Mouse (Mus musculus): Measurements from ENCODE around the gene Gabra5. TPM values are rescaled to one million over a fixed set of nuclear protein-coding genes. Genes with fewer than 3 reads are reported as not detected.

The Gabra5 gene
- polyA plus RNA-seq (2012; ENCODE audit: insufficient read depth, insufficient read length, low replicate concordance, missing spikeins): not detected in 2 replicates

- peak within 1 kb of the TSS; percentile 78 for H3K4me3 ChIP-seq (ENCODE audit: insufficient read depth, low read depth, low read length)
- no peaks in the 10 kb centered on the region for H3K4me1 ChIP-seq (ENCODE audit: control insufficient read depth, insufficient read depth, low read length)
- peak within 1 kb of the TSS; percentile 84 for H3K27ac ChIP-seq (ENCODE audit: insufficient read depth, low read depth, low read length)
- TF ChIP-seq POLR2A (IDR thresholded peaks at IDR 0.05; ENCODE audit: insufficient read depth, low read depth, low read length) (0 out of 2 replicates have a peak, but pooled peaks have one; percentile 13), CTCF (IDR thresholded peaks at IDR 0.05; ENCODE audit: insufficient read depth, low read depth, low read length) (peak; percentile 49)
- WGBS: under 1% methylated on average over 59 of the region's 59 CpGs
Measured at GRCm38 (mm10) chr7:57509681-57510141, at the start of gene Gabra5. Gabra5 (minus strand) TSS chr7:57510059.

- no peak for TF ChIP-seq CTCF (IDR thresholded peaks at IDR 0.05; ENCODE audit: insufficient read depth, low read depth, low read length)
- TF ChIP-seq POLR2A (IDR thresholded peaks at IDR 0.05; ENCODE audit: insufficient read depth, low read depth, low read length): no peak
- H3K4me1 ChIP-seq (ENCODE audit: control insufficient read depth, insufficient read depth, low read length): no peaks in the 10 kb centered on the region
- no peak overlapping the region for H3K4me3 ChIP-seq (ENCODE audit: insufficient read depth, low read depth, low read length)
- H3K27ac ChIP-seq (ENCODE audit: insufficient read depth, low read depth, low read length): no peak overlapping the region
- 27% methylated on average over 7 of the region's 7 CpGs for WGBS
Measured at GRCm38 (mm10) chr7:57538565-57538964, 28.7 kb upstream of the Gabra5 start.

- H3K27ac ChIP-seq (ENCODE audit: insufficient read depth, low read depth, low read length): no peak overlapping the region
- no peak for TF ChIP-seq CTCF (IDR thresholded peaks at IDR 0.05; ENCODE audit: insufficient read depth, low read depth, low read length)
- TF ChIP-seq POLR2A (IDR thresholded peaks at IDR 0.05; ENCODE audit: insufficient read depth, low read depth, low read length): no peak
- H3K4me1 ChIP-seq (ENCODE audit: control insufficient read depth, insufficient read depth, low read length): no peaks in the 10 kb centered on the region
- no peak overlapping the region for H3K4me3 ChIP-seq (ENCODE audit: insufficient read depth, low read depth, low read length)
- 96% methylated on average over 10 of the region's 10 CpGs for WGBS
Measured at GRCm38 (mm10) chr7:57532676-57533075, 22.8 kb upstream of the Gabra5 start.

GRCm38 (mm10) chr7:57529954-57530353 is 20.1 kb upstream of the Gabra5 start:
- H3K27ac ChIP-seq (ENCODE audit: insufficient read depth, low read depth, low read length): no peak overlapping the region
- TF ChIP-seq CTCF (IDR thresholded peaks at IDR 0.05; ENCODE audit: insufficient read depth, low read depth, low read length) (no peak), POLR2A (IDR thresholded peaks at IDR 0.05; ENCODE audit: insufficient read depth, low read depth, low read length) (no peak)
- no peak overlapping the region for H3K4me3 ChIP-seq (ENCODE audit: insufficient read depth, low read depth, low read length)
- H3K4me1 ChIP-seq (ENCODE audit: control insufficient read depth, insufficient read depth, low read length): no peaks in the 10 kb centered on the region
- WGBS: 94% methylated on average over 8 of the region's 8 CpGs

GRCm38 (mm10) chr7:57529451-57529850 is 19.6 kb upstream of the Gabra5 start:
- 92% methylated on average over 4 of the region's 4 CpGs for WGBS
- no peaks in the 10 kb centered on the region for H3K4me1 ChIP-seq (ENCODE audit: control insufficient read depth, insufficient read depth, low read length)
- no peak overlapping the region for H3K4me3 ChIP-seq (ENCODE audit: insufficient read depth, low read depth, low read length)
- TF ChIP-seq POLR2A (IDR thresholded peaks at IDR 0.05; ENCODE audit: insufficient read depth, low read depth, low read length): no peak
- no peak for TF ChIP-seq CTCF (IDR thresholded peaks at IDR 0.05; ENCODE audit: insufficient read depth, low read depth, low read length)
- H3K27ac ChIP-seq (ENCODE audit: insufficient read depth, low read depth, low read length): no peak overlapping the region

GRCm38 (mm10) chr7:57512955-57513354 is 3.1 kb upstream of the Gabra5 start:
- Histone ChIP-seq H3K4me1 (ENCODE audit: control insufficient read depth, insufficient read depth, low read length) (no peaks in the 10 kb centered on the region), H3K27ac (ENCODE audit: insufficient read depth, low read depth, low read length) (no peak overlapping the region), H3K4me3 (ENCODE audit: insufficient read depth, low read depth, low read length) (no peak overlapping the region)
- 7% methylated on average over 3 of the region's 3 CpGs for WGBS
- no peak for TF ChIP-seq POLR2A (IDR thresholded peaks at IDR 0.05; ENCODE audit: insufficient read depth, low read depth, low read length)
- no peak for TF ChIP-seq CTCF (IDR thresholded peaks at IDR 0.05; ENCODE audit: insufficient read depth, low read depth, low read length)

- WGBS: 1% methylated on average over 72 of the region's 72 CpGs
- TF ChIP-seq CTCF (IDR thresholded peaks at IDR 0.05; ENCODE audit: insufficient read depth, low read depth, low read length): no peak
- TF ChIP-seq POLR2A (IDR thresholded peaks at IDR 0.05; ENCODE audit: insufficient read depth, low read depth, low read length): 0 out of 2 replicates have a peak, but pooled peaks have one; percentile 15
- peak overlapping the region; percentile 84 for H3K27ac ChIP-seq (ENCODE audit: insufficient read depth, low read depth, low read length)
- H3K4me3 ChIP-seq (ENCODE audit: insufficient read depth, low read depth, low read length): peak overlapping the region; percentile 78
- no peaks in the 10 kb centered on the region for H3K4me1 ChIP-seq (ENCODE audit: control insufficient read depth, insufficient read depth, low read length)
Measured at GRCm38 (mm10) chr7:57508860-57509632, 813 bp downstream of the Gabra5 start.

- H3K4me1 ChIP-seq (ENCODE audit: control insufficient read depth, insufficient read depth, low read length): no peaks in the 10 kb centered on the region
- WGBS: 43% methylated on average over 4 of the region's 4 CpGs
- TF ChIP-seq CTCF (IDR thresholded peaks at IDR 0.05; ENCODE audit: insufficient read depth, low read depth, low read length) (no peak), POLR2A (IDR thresholded peaks at IDR 0.05; ENCODE audit: insufficient read depth, low read depth, low read length) (no peak)
- peak overlapping the region; percentile 90 for H3K27ac ChIP-seq (ENCODE audit: insufficient read depth, low read depth, low read length)
- H3K4me3 ChIP-seq (ENCODE audit: insufficient read depth, low read depth, low read length): no peak overlapping the region
Measured at GRCm38 (mm10) chr7:57502809-57503208, 7.0 kb downstream of the Gabra5 start.

GRCm38 (mm10) chr7:57491795-57492194 is 18.1 kb downstream of the Gabra5 start:
- no peak overlapping the region for H3K27ac ChIP-seq (ENCODE audit: insufficient read depth, low read depth, low read length)
- TF ChIP-seq POLR2A (IDR thresholded peaks at IDR 0.05; ENCODE audit: insufficient read depth, low read depth, low read length) (no peak), CTCF (IDR thresholded peaks at IDR 0.05; ENCODE audit: insufficient read depth, low read depth, low read length) (no peak)
- H3K4me3 ChIP-seq (ENCODE audit: insufficient read depth, low read depth, low read length): no peak overlapping the region
- 39% methylated on average over 4 of the region's 4 CpGs for WGBS
- no peaks in the 10 kb centered on the region for H3K4me1 ChIP-seq (ENCODE audit: control insufficient read depth, insufficient read depth, low read length)
